Mouse (Mus musculus) forebrain, postnatal 0 days (tissue): Measurements from ENCODE around the gene Gm11437. TPM values are rescaled to one million over a fixed set of nuclear protein-coding genes. Genes with fewer than 3 reads are reported as not detected.

Experiments
- ATAC-seq: fragments of 200-750 bp; cut with Nextera tagmentation; 2 replicates; pipeline ENCODE4 v1.8.0; 2017; ENCODE audit warnings: mild to moderate bottlenecking, moderate library complexity
- DNase-seq: peaks from one replicate; pipeline ENCODE4 v3.0.0-alpha.2; 2015
- H3K27ac ChIP-seq: fragments of 300-500 bp; sonication (generic); 2 replicates; pipeline ENCODE4 v1.5.1; 2014; ENCODE audit warnings: low read depth, mild to moderate bottlenecking, antibody characterized with exemption, low read length, moderate library complexity, mixed read lengths
- H3K27me3 ChIP-seq: fragments of 300-500 bp; sonication (generic); 2 replicates; pipeline ENCODE4 v1.6.1; 2014; ENCODE audit warnings: mild to moderate bottlenecking, low read length, mixed read lengths; ENCODE audit not compliant: insufficient read depth
- H3K36me3 ChIP-seq: fragments of 300-500 bp; sonication (generic); 2 replicates; pipeline ENCODE4 v1.6.1; 2014; ENCODE audit warnings: mild to moderate bottlenecking, moderate library complexity; ENCODE audit not compliant: insufficient read depth
- H3K4me1 ChIP-seq: fragments of 300-500 bp; sonication (generic); 2 replicates; pipeline ENCODE4 v1.6.1; 2014; ENCODE audit warnings: antibody characterized with exemption; ENCODE audit not compliant: insufficient read depth
- H3K4me2 ChIP-seq: fragments of 300-500 bp; sonication (generic); 2 replicates; pipeline ENCODE4 v1.6.1; 2014; ENCODE audit warnings: low read depth, mild to moderate bottlenecking, moderate library complexity
- H3K4me3 ChIP-seq: fragments of 300-500 bp; sonication (generic); 2 replicates; pipeline ENCODE4 v1.5.1; 2014; ENCODE audit warnings: low read depth, low read length, mixed read lengths
- H3K9ac ChIP-seq: fragments of 300-500 bp; sonication (generic); 2 replicates; pipeline ENCODE4 v1.6.1; 2014; ENCODE audit warnings: mild to moderate bottlenecking
- H3K9me3 ChIP-seq: fragments of 300-500 bp; sonication (generic); 2 replicates; pipeline ENCODE4 v1.6.1; 2016; ENCODE audit warnings: low read length
- CTCF ChIP-seq: sonication (generic); IDR thresholded peaks from 2 replicates; pipeline ENCODE4 v1.5.1; 2016; ENCODE audit warnings: antibody characterized with exemption, control low read depth, low read depth
- WGBS: fragments of 180-500 bp; shearing (Covaris S2); extraction: QIAGEN DNeasy Blood & Tissue Kit; methylation state at CpG from one replicate; pipeline ENCODE4 v1.1.7; 2014; 5-methylcytosine and 5-hydroxymethylcytosine counted together
- polyA plus RNA-seq: library from polyadenylated mRNA; unstranded; fragments of >200 nt; fragmentation: Nextera tagmentation; extraction: Ambion mirVana; gene quantifications from 2 replicates; pipeline ENCODE4 v1.2.1, GENCODE M21; 2015
- total RNA-seq: library from RNA; depleted of rRNA; stranded (reverse); fragments of >200 nt; gene quantifications from 2 replicates; pipeline ENCODE4 v1.2.3, GENCODE M21; 2014

Gene Gm11437
- total and polyA plus RNA-seq, 2 experiments from 2014 or later, result not detected

GRCm38 (mm10) chr11:84168701-84169288, 1.5 kb upstream of the Gm11437 start:
- H3K36me3 ChIP-seq, result no peaks in the 10 kb centered on the region
- H3K27ac ChIP-seq, result no peak overlapping the region
- TF ChIP-seq CTCF, result peak; percentile 82
- H3K9ac ChIP-seq, result no peak overlapping the region
- ATAC-seq, result peak; percentile 78
- no peaks in the 10 kb centered on the region for H3K9me3 ChIP-seq
- peak overlapping the region; percentile 10; the same call in 1 of the 2 replicates for H3K4me2 ChIP-seq
- H3K4me3 ChIP-seq, result no peak overlapping the region
- WGBS, result 22% methylated on average over 7 of the region's 7 CpGs
- DNase-seq, result peak; percentile 57
- no peaks in the 10 kb centered on the region for H3K27me3 ChIP-seq
- H3K4me1 ChIP-seq, result no peaks in the 10 kb centered on the region; the same call in 1 of the 2 replicates

- 71% methylated on average over 4 of the region's 4 CpGs for WGBS
- no peak for TF ChIP-seq CTCF
- Histone ChIP-seq H3K4me3 (no peak overlapping the region), H3K36me3 (no peaks in the 10 kb centered on the region), H3K4me1 (no peaks in the 10 kb centered on the region; the same call in 1 of the 2 replicates), H3K27me3 (no peaks in the 10 kb centered on the region), H3K27ac (no peak overlapping the region), H3K4me2 (no peak overlapping the region), H3K9me3 (no peaks in the 10 kb centered on the region), H3K9ac (no peak overlapping the region)
- DNase-seq, result no peak
- ATAC-seq, result no peak
These were observed 2.7 kb downstream of the Gm11437 start for GRCm38 (mm10) chr11:84164561-84164960.

- Histone ChIP-seq H3K4me3 (no peak overlapping the region), H3K4me2 (no peak overlapping the region), H3K4me1 (no peaks in the 10 kb centered on the region; the same call in 1 of the 2 replicates), H3K9ac (no peak overlapping the region), H3K27ac (no peak overlapping the region), H3K9me3 (no peaks in the 10 kb centered on the region), H3K36me3 (no peaks in the 10 kb centered on the region), H3K27me3 (no peaks in the 10 kb centered on the region)
- no peak for TF ChIP-seq CTCF
- DNase-seq (no peak), ATAC-seq (no peak)
- WGBS, result 86% methylated on average over 6 of the region's 6 CpGs
These were observed 3.2 kb downstream of the Gm11437 start for GRCm38 (mm10) chr11:84164123-84164522.

GRCm38 (mm10) chr11:84156535-84157262, 10.6 kb downstream of the Gm11437 start:
- no peak overlapping the region for H3K4me2 ChIP-seq
- no peaks in the 10 kb centered on the region for H3K36me3 ChIP-seq
- H3K27ac ChIP-seq, result no peak overlapping the region
- no peaks in the 10 kb centered on the region for H3K9me3 ChIP-seq
- no peak overlapping the region for H3K9ac ChIP-seq
- ATAC-seq (no peak), DNase-seq (no peak)
- H3K27me3 ChIP-seq, result no peaks in the 10 kb centered on the region
- no peaks in the 10 kb centered on the region for H3K4me1 ChIP-seq
- 91% methylated on average over 4 of the region's 4 CpGs for WGBS
- no peak for TF ChIP-seq CTCF
- H3K4me3 ChIP-seq, result no peak overlapping the region

- Histone ChIP-seq H3K36me3 (no peaks in the 10 kb centered on the region), H3K4me1 (no peaks in the 10 kb centered on the region), H3K27ac (no peak overlapping the region), H3K27me3 (no peaks in the 10 kb centered on the region), H3K4me3 (no peak overlapping the region), H3K4me2 (no peak overlapping the region), H3K9ac (no peak overlapping the region), H3K9me3 (no peaks in the 10 kb centered on the region)
- ATAC-seq (no peak), DNase-seq (no peak)
- WGBS, result 82% methylated on average over 2 of the region's 2 CpGs
- peak; percentile 31; the same call in 1 of the 2 replicates for TF ChIP-seq CTCF
These were observed 16.4 kb downstream of the Gm11437 start for GRCm38 (mm10) chr11:84150884-84151283.

GRCm38 (mm10) chr11:84146081-84146480, 21.2 kb downstream of the Gm11437 start:
- no peak for ATAC-seq
- Histone ChIP-seq H3K9ac (no peak overlapping the region), H3K4me2 (no peak overlapping the region), H3K4me1 (no peaks in the 10 kb centered on the region), H3K27me3 (no peaks in the 10 kb centered on the region), H3K36me3 (no peaks in the 10 kb centered on the region), H3K9me3 (no peaks in the 10 kb centered on the region), H3K27ac (no peak overlapping the region), H3K4me3 (no peak overlapping the region)
- TF ChIP-seq CTCF, result no peak
- DNase-seq, result no peak
- 28% methylated on average over 3 of the region's 3 CpGs for WGBS

GRCm38 (mm10) chr11:84145201-84145798, 22.0 kb downstream of the Gm11437 start:
- no peak for TF ChIP-seq CTCF
- Histone ChIP-seq H3K4me2 (no peak overlapping the region), H3K9me3 (no peaks in the 10 kb centered on the region), H3K27me3 (no peaks in the 10 kb centered on the region), H3K4me1 (no peaks in the 10 kb centered on the region), H3K4me3 (no peak overlapping the region), H3K27ac (no peak overlapping the region), H3K36me3 (no peaks in the 10 kb centered on the region), H3K9ac (no peak overlapping the region)
- no peak for ATAC-seq
- DNase-seq, result no peak
- WGBS, result 49% methylated on average over 10 of the region's 10 CpGs
